Mouse (Mus musculus): ENCODE measurements at regions not wholly inside any gene's neighbourhood (a gene's known extent, or its start where the extent isn't known, plus 50 kb on each side); places are given as distances from the start of the nearest gene placed in this dataset.

DNA sequence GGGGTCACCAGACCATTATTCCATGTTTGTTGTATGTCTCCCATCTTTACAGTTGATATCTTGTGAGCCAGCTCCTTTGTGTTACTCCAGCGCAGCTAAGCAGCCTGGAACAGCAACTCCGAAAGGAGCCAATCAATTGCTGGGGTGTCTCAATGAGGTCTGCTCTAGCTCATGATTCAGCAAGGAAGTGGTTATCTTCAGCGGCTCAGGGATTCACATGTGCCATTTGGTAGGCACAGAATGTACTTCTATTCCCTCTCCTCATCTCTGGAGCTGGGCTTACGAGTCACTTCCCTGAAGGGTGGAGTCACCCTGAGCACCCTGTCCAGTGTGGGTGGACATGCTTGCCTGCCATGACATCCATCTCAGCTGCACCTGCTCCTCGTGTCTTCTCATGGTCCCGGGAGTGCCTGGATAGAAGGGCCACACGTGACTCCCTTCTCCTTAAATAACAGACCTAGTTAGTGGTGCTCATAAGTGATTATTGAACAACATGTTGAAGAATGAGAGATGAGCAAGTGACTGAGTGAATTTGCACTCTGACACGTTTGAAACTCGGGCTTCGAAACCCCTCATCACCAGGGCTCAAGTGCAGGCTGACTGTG is 190.3 kb upstream of the Zfp618 start:
- H3K4me3 ChIP-seq (ENCODE audit: low read depth, low read length): no peak overlapping the region

GRCm38 (mm10) chr4:62776881-62777280 is 188.5 kb upstream of the Zfp618 start:
- DNase-seq (no peak), ATAC-seq (no peak)
- Histone ChIP-seq H3K27me3 (ENCODE audit: insufficient read depth, low read length) (0 out of 2 replicates have a peak, but pooled peaks cover 3% of the 10 kb centered on the region), H3K4me3 (ENCODE audit: low read depth, low read length) (no peak overlapping the region), H3K36me3 (replicated peaks; ENCODE audit: insufficient read depth, low read length) (no peaks in the 10 kb centered on the region), H3K9ac (replicated peaks) (no peak overlapping the region), H3K4me1 (ENCODE audit: insufficient read depth) (no peaks in the 10 kb centered on the region), H3K4me2 (ENCODE audit: low read depth, low read length) (no peak overlapping the region), H3K9me3 (ENCODE audit: low read length) (no peaks in the 10 kb centered on the region), H3K27ac (ENCODE audit: low read depth) (no peak overlapping the region)
- WGBS (ENCODE audit: insufficient replicate concordance): 71% methylated on average over 9 of the region's 9 CpGs
- no peak for TF ChIP-seq EP300 (IDR thresholded peaks at IDR 0.05; ENCODE audit: low read depth)
- TF ChIP-seq CTCF (IDR thresholded peaks at IDR 0.05; ENCODE audit: low read depth): no peak

More for the DNA sequence above, 190.3 kb upstream of the Zfp618 start:
- ATAC-seq: no peak
- Histone ChIP-seq H3K27me3 (ENCODE audit: insufficient read depth, low read length) (no peaks in the 10 kb centered on the region), H3K9me3 (ENCODE audit: low read length) (no peaks in the 10 kb centered on the region), H3K4me1 (ENCODE audit: insufficient read depth) (no peaks in the 10 kb centered on the region), H3K27ac (ENCODE audit: low read depth) (no peak overlapping the region), H3K9ac (replicated peaks) (no peak overlapping the region), H3K36me3 (replicated peaks; ENCODE audit: insufficient read depth, low read length) (no peaks in the 10 kb centered on the region), H3K4me2 (ENCODE audit: low read depth, low read length) (no peak overlapping the region)
- WGBS (ENCODE audit: insufficient replicate concordance): 63% methylated on average over 10 of the region's 10 CpGs
- DNase-seq: no peak
- TF ChIP-seq EP300 (IDR thresholded peaks at IDR 0.05; ENCODE audit: low read depth): no peak
- no peak for TF ChIP-seq CTCF (IDR thresholded peaks at IDR 0.05; ENCODE audit: low read depth)

DNA sequence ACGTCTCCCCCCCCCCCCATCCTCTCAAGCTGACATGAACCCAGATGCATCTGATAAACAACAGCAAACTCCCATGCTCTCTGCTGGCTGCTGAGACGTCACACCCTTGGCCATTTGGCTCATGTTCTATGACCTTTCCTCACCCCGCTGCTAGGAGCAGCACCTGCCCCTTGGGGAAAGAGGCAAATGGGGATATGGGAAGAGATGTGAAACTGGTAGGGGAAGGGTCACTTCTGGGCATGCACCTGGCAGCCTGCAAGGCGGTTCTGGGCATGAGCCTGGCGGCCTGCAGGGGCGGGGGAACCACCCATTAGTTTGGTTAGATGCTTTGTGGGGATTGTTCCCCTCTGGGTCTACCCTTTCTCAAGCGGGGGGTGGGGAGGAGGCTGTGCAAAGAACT is 187.9 kb upstream of the Zfp618 start:
- Histone ChIP-seq H3K4me1 (ENCODE audit: insufficient read depth) (no peaks in the 10 kb centered on the region), H3K27me3 (ENCODE audit: insufficient read depth, low read length) (0 out of 2 replicates have a peak, but pooled peaks cover 3% of the 10 kb centered on the region), H3K9ac (replicated peaks) (no peak overlapping the region), H3K9me3 (ENCODE audit: low read length) (no peaks in the 10 kb centered on the region), H3K27ac (ENCODE audit: low read depth) (no peak overlapping the region), H3K4me2 (ENCODE audit: low read depth, low read length) (no peak overlapping the region), H3K4me3 (ENCODE audit: low read depth, low read length) (no peak overlapping the region), H3K36me3 (replicated peaks; ENCODE audit: insufficient read depth, low read length) (no peaks in the 10 kb centered on the region)
- WGBS (ENCODE audit: insufficient replicate concordance): 77% methylated on average over 7 of the region's 7 CpGs
- TF ChIP-seq CTCF (IDR thresholded peaks at IDR 0.05; ENCODE audit: low read depth): no peak
- no peak for TF ChIP-seq EP300 (IDR thresholded peaks at IDR 0.05; ENCODE audit: low read depth)
- ATAC-seq (no peak), DNase-seq (no peak)

DNA sequence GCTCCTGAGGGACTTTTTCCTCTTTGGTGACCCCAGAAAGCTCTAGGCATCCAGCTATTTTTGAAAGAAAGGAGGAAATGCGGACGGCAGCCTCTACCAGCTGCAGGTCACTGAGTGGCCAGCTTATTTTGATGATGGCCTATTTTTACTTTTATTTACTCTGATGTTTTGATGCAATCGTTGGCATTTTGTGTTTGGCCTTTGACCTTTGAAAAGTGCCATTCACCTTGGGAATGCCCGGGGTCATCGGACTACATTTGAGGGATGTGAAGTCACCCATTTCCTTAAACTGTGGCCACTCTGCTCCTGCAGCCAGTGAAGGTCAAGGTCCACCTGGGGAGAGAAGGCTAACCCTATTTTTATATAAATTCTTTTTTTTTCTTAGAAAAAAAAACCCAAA is 186.8 kb upstream of the Zfp618 start:
- no peak overlapping the region for H3K9ac ChIP-seq (replicated peaks)
- H3K9me3 ChIP-seq (ENCODE audit: low read length): no peaks in the 10 kb centered on the region
- H3K36me3 ChIP-seq (replicated peaks; ENCODE audit: insufficient read depth, low read length): no peaks in the 10 kb centered on the region
- no peak overlapping the region for H3K27ac ChIP-seq (ENCODE audit: low read depth)
- DNase-seq (no peak), ATAC-seq (no peak)
- H3K4me2 ChIP-seq (ENCODE audit: low read depth, low read length): no peak overlapping the region
- no peak overlapping the region for H3K4me3 ChIP-seq (ENCODE audit: low read depth, low read length)
- H3K4me1 ChIP-seq (ENCODE audit: insufficient read depth): no peaks in the 10 kb centered on the region
- 0 out of 2 replicates have a peak, but pooled peaks cover 3% of the 10 kb centered on the region for H3K27me3 ChIP-seq (ENCODE audit: insufficient read depth, low read length)
- no peak for TF ChIP-seq EP300 (IDR thresholded peaks at IDR 0.05; ENCODE audit: low read depth)
- 70% methylated on average over 5 of the region's 5 CpGs for WGBS (ENCODE audit: insufficient replicate concordance)

- WGBS (ENCODE audit: insufficient replicate concordance): 2% methylated on average over 15 of the region's 15 CpGs
- H3K4me2 ChIP-seq (ENCODE audit: low read depth, low read length): peak overlapping the region; percentile 66
- peak overlapping the region; percentile 33 for H3K4me3 ChIP-seq (ENCODE audit: low read depth, low read length)
- 0 out of 2 replicates have a peak, but pooled peaks cover 3% of the 10 kb centered on the region for H3K27me3 ChIP-seq (ENCODE audit: insufficient read depth, low read length)
- H3K27ac ChIP-seq (ENCODE audit: low read depth): no peak overlapping the region
- H3K9me3 ChIP-seq (ENCODE audit: low read length): no peaks in the 10 kb centered on the region
- TF ChIP-seq CTCF (IDR thresholded peaks at IDR 0.05; ENCODE audit: low read depth) (peak; percentile 86), EP300 (IDR thresholded peaks at IDR 0.05; ENCODE audit: low read depth) (no peak)
- DNase-seq (peak; percentile 87), ATAC-seq (peak; percentile 70)
- H3K9ac ChIP-seq (replicated peaks): no peak overlapping the region; the same call in 1 of the 2 replicates
- H3K36me3 ChIP-seq (replicated peaks; ENCODE audit: insufficient read depth, low read length): no peaks in the 10 kb centered on the region
- H3K4me1 ChIP-seq (ENCODE audit: insufficient read depth): no peaks in the 10 kb centered on the region
Observed at GRCm38 (mm10) chr4:62780409-62780808, 185.0 kb upstream of the Zfp618 start.

- H3K4me1 ChIP-seq (ENCODE audit: insufficient read depth): no peaks in the 10 kb centered on the region
- 0 out of 2 replicates have a peak, but pooled peaks cover 3% of the 10 kb centered on the region for H3K27me3 ChIP-seq (ENCODE audit: insufficient read depth, low read length)
- peak overlapping the region; percentile 33 for H3K4me3 ChIP-seq (ENCODE audit: low read depth, low read length)
- H3K9me3 ChIP-seq (ENCODE audit: low read length): no peaks in the 10 kb centered on the region
- H3K27ac ChIP-seq (ENCODE audit: low read depth): no peak overlapping the region
- WGBS (ENCODE audit: insufficient replicate concordance): 45% methylated on average over 11 of the region's 11 CpGs
- DNase-seq (no peak), ATAC-seq (no peak)
- H3K9ac ChIP-seq (replicated peaks): no peak overlapping the region
- H3K4me2 ChIP-seq (ENCODE audit: low read depth, low read length): peak overlapping the region; percentile 66
- TF ChIP-seq EP300 (IDR thresholded peaks at IDR 0.05; ENCODE audit: low read depth) (no peak), CTCF (IDR thresholded peaks at IDR 0.05; ENCODE audit: low read depth) (no peak)
- no peaks in the 10 kb centered on the region for H3K36me3 ChIP-seq (replicated peaks; ENCODE audit: insufficient read depth, low read length)
Observed at GRCm38 (mm10) chr4:62780837-62781236, 184.5 kb upstream of the Zfp618 start.
